8 mouse cellular contexts compared by ENCODE assay signal in genomic region chr19:46504822-46505417, GRCm38 (mm10). TPM values are rescaled to one million over a fixed set of nuclear protein-coding genes. Genes with fewer than 3 reads are reported as not detected.
DNase-seq lines count a peak whose midpoint lies in the region; ATAC-seq and TF ChIP-seq lines count a peak whose summit lies in the region.

No protein-coding gene starts in this region.

- peak overlapping the region; percentile 79 for H3K4me3 ChIP-seq in kidney, adult 2 months (ENCODE audit: insufficient read depth, low read depth, low read length)
- peak overlapping the region; percentile 79 for H3K4me3 ChIP-seq in intestine, embryonic 15.5 days (replicated peaks)
- H3K4me3 ChIP-seq in midbrain, embryonic 13.5 days (replicated peaks) = peak overlapping the region; percentile 98

- H3K36me3 ChIP-seq in kidney, adult 2 months (ENCODE audit: control insufficient read depth, insufficient read depth, low read length) = peaks cover 1% of the 10 kb centered on the region; the same call in 1 of the 2 replicates
- no peaks in the 10 kb centered on the region for H3K36me3 ChIP-seq in intestine, embryonic 15.5 days
- H3K36me3 ChIP-seq in midbrain, embryonic 13.5 days = peaks cover 48% of the 10 kb centered on the region

- peaks cover 51% of the 10 kb centered on the region for H3K4me1 ChIP-seq in kidney, adult 2 months (ENCODE audit: control insufficient read depth, insufficient read depth, low read length)
- peaks cover 54% of the 10 kb centered on the region for H3K4me1 ChIP-seq in intestine, embryonic 15.5 days (replicated peaks)
- peaks cover 58% of the 10 kb centered on the region for H3K4me1 ChIP-seq in midbrain, embryonic 13.5 days (replicated peaks)

- peak overlapping the region; percentile 95 for H3K27ac ChIP-seq in kidney, adult 2 months (ENCODE audit: insufficient read depth, low read depth, low read length)
- H3K27ac ChIP-seq in intestine, embryonic 15.5 days = peak overlapping the region; percentile 100
- peak overlapping the region; percentile 100 for H3K27ac ChIP-seq in midbrain, embryonic 13.5 days

- no peaks in the 10 kb centered on the region for H3K27me3 ChIP-seq in kidney, adult 2 months (replicated peaks; ENCODE audit: control insufficient read depth, insufficient read depth, low read length)
- no peaks in the 10 kb centered on the region for H3K27me3 ChIP-seq in intestine, embryonic 15.5 days (replicated peaks)
- no peaks in the 10 kb centered on the region for H3K27me3 ChIP-seq in midbrain, embryonic 13.5 days

- H3K9ac ChIP-seq in intestine, embryonic 15.5 days = peak overlapping the region; percentile 97
- H3K9ac ChIP-seq in midbrain, embryonic 13.5 days (replicated peaks) = peak overlapping the region; percentile 100

- H3K9me3 ChIP-seq in intestine, embryonic 15.5 days = no peaks in the 10 kb centered on the region
- no peaks in the 10 kb centered on the region for H3K9me3 ChIP-seq in midbrain, embryonic 13.5 days

- TF ChIP-seq CTCF in kidney, adult 2 months (conservative IDR thresholded peaks at IDR 0.05; ENCODE audit: insufficient read depth, insufficient read length, low read depth, low read length) = no peak

- TF ChIP-seq POLR2A in kidney, adult 2 months (IDR thresholded peaks at IDR 0.05; ENCODE audit: low read depth, low read length) = no peak

- WGBS in kidney, adult 2 months = 22% methylated on average over 9 of the region's 9 CpGs
- 53% methylated on average over 9 of the region's 9 CpGs for WGBS in intestine, embryonic 15.5 days
- 48% methylated on average over 9 of the region's 9 CpGs for WGBS in midbrain, embryonic 13.5 days

- no peak for ATAC-seq in intestine, embryonic 15.5 days
- no peak for ATAC-seq in midbrain, embryonic 13.5 days
- ATAC-seq in cerebellum, adult (ENCODE audit: insufficient number of reproducible peaks, low FRiP score, low TSS enrichment) = no peak

- no peak for DNase-seq in kidney, adult 2 months
- DNase-seq in kidney, postnatal 4 days = no peak
- DNase-seq in c-Kit-positive CD71-positive TER-119-positive erythroid progenitor cells, embryonic 14.5 days (ENCODE audit: low spot score) = peak; percentile 64
- no peak for DNase-seq in embryo, embryonic 11 days
- no peak for DNase-seq in layer of hippocampus, adult 9-10 months (ENCODE audit: low spot score)

- peak overlapping the region; percentile 87 for H3K4me2 ChIP-seq in intestine, embryonic 15.5 days (replicated peaks)
- peak overlapping the region; percentile 91 for H3K4me2 ChIP-seq in midbrain, embryonic 13.5 days (replicated peaks)

RNA-seq across cellular contexts. Expression of gene Trim8, which starts 3.4 kb away (rescaled TPM):
- polyA plus RNA-seq in kidney, adult 2 months (2012; rRNA removed) = 41.3 and 43.6 TPM in 2 replicates
- polyA plus RNA-seq in intestine, embryonic 15.5 days (2015; fragmentation: Nextera tagmentation; extraction: Ambion mirVana) = 16.4 and 17.3 TPM in 2 replicates
- 27.7 and 33.0 TPM in 2 replicates for polyA plus RNA-seq in midbrain, embryonic 13.5 days (2015; fragmentation: Nextera tagmentation; extraction: Ambion mirVana)
